Mouse (Mus musculus): ENCODE data around the gene Abhd11. TPM values are rescaled to one million over a fixed set of nuclear protein-coding genes. Genes with fewer than 3 reads are reported as not detected.

Abhd11 gene
- total RNA-seq, 1 experiment from 2014 or later, result 32.2 TPM

GRCm38 (mm10) chr5:135053356-135053755, 44.4 kb downstream of the Abhd11 start:
- no peak for ATAC-seq (ENCODE audit: extremely low read depth, insufficient number of reproducible peaks, low FRiP score, poor library complexity, severe bottlenecking)

Other genes with a start within 250 kb of the Abhd11 start
- gene Tmem270, start 102.4 kb upstream of the Abhd11 start, total RNA-seq (2017), result not detected in 2 replicates
- not detected in 2 replicates for gene Cldn13, start 93.6 kb upstream of the Abhd11 start, total RNA-seq (2017)
- gene Mettl27, start 76.8 kb upstream of the Abhd11 start, total RNA-seq (2017), result 0.86 and 2.2 TPM in 2 replicates
- gene Cldn4, start 62.2 kb upstream of the Abhd11 start, total RNA-seq (2017), result 0.23 and 0.25 TPM in 2 replicates
- not detected in 2 replicates for gene Cldn3, start 22.9 kb upstream of the Abhd11 start, total RNA-seq (2017)
- gene Stx1a, start 14.3 kb downstream of the Abhd11 start, total RNA-seq (2017), result 3.8 and 4.9 TPM in 2 replicates
- gene Dnajc30, start 55.0 kb downstream of the Abhd11 start, total RNA-seq (2017), result 8.1 and 8.7 TPM in 2 replicates
- 67.6 and 68.1 TPM in 2 replicates for gene Bud23, start 55.8 kb downstream of the Abhd11 start, total RNA-seq (2017)
- gene Vps37d, start 69.1 kb downstream of the Abhd11 start, total RNA-seq (2017), result not detected in 2 replicates
- not detected in 2 replicates for gene Mlxipl, start 80.7 kb downstream of the Abhd11 start, total RNA-seq (2017)
- 7.4 and 9.3 TPM in 2 replicates for gene Tbl2, start 140.5 kb downstream of the Abhd11 start, total RNA-seq (2017)
- gene Bcl7b, start 159.1 kb downstream of the Abhd11 start, total RNA-seq (2017), result 37.4 and 49.5 TPM in 2 replicates
- gene Baz1b, start 178.1 kb downstream of the Abhd11 start, total RNA-seq (2017), result 125 and 129 TPM in 2 replicates
- not detected in 2 replicates for gene Fzd9, start 242.1 kb downstream of the Abhd11 start, total RNA-seq (2017)

Data from neutrophil, adult 5-6 weeks (primary cell).